Mouse (Mus musculus): Measurements from ENCODE around the gene Kif1b. TPM values are rescaled to one million over a fixed set of nuclear protein-coding genes. Genes with fewer than 3 reads are reported as not detected.

Gene Kif1b
- total and polyA plus RNA-seq, 3 experiments = 10.0 to 27.6 (median 17.0) TPM

GRCm38 (mm10) chr4:149131021-149131752 lies 176.3 kb downstream of the Kif1b start:
- Histone ChIP-seq H3K79me2 (replicated peaks; ENCODE audit: control insufficient read depth, extremely low read depth, insufficient read depth, poor library complexity, severe bottlenecking) (no peaks in the 10 kb centered on the region), H3K27ac (ENCODE audit: insufficient read depth, low read depth) (peak overlapping the region; percentile 90; the same call in 1 of the 2 replicates), H3K4me3 (replicated peaks in 1 of 3; ENCODE audit: low read depth in 2 of 3, low read length in 2 of 3, poor library complexity in 1 of 3) (peak overlapping the region in 1 of 3 experiments; percentile 34), H3K36me3 (replicated peaks in 1 of 2; ENCODE audit: control insufficient read depth in 1 of 2, insufficient read depth in 1 of 2, low read length in 1 of 2) (peaks cover 19 to 55% of the 10 kb centered on the region in 2 experiments), H3K4me2 (ENCODE audit: insufficient read depth, low read depth, poor library complexity, severe bottlenecking) (no peak overlapping the region; the same call in 1 of the 2 replicates), H3K9ac (ENCODE audit: insufficient read depth, low read depth) (no peak overlapping the region), H3K27me3 (replicated peaks) (no peaks in the 10 kb centered on the region), H3K4me1 (ENCODE audit: control insufficient read depth in 1 of 2, insufficient read depth in 2 of 2) (peaks cover 9 to 58% of the 10 kb centered on the region in 2 experiments; a peak in 3 of 4 replicates), H3K9me3 (replicated peaks; ENCODE audit: low read length) (no peaks in the 10 kb centered on the region)
- peak; percentile 61 for DNase-seq (ENCODE audit: extremely low read depth)
- TF ChIP-seq E2F4 (IDR thresholded peaks at IDR 0.05; ENCODE audit: insufficient replicate concordance, low read depth, low read length) (no peak), MXI1 (IDR thresholded peaks at IDR 0.05; ENCODE audit: low read depth, low read length) (peak; percentile 48; the same call in 1 of the 2 replicates), MAFK (IDR thresholded peaks at IDR 0.05; ENCODE audit: insufficient replicate concordance, low read length) (no peak), RAD21 (IDR thresholded peaks at IDR 0.05; ENCODE audit: low read depth, low read length) (no peak), USF2 (conservative IDR thresholded peaks at IDR 0.05; ENCODE audit: low read depth, low read length) (no peak), UBTF (IDR thresholded peaks at IDR 0.05; ENCODE audit: low read depth, low read length) (no peak), ZKSCAN1 (IDR thresholded peaks at IDR 0.05; ENCODE audit: borderline replicate concordance, low read depth, low read length) (no peak), USF1 (IDR thresholded peaks at IDR 0.05; ENCODE audit: low read depth, low read length) (no peak), TBP (conservative IDR thresholded peaks at IDR 0.05; ENCODE audit: low read depth, low read length) (no peak), HCFC1 (IDR thresholded peaks at IDR 0.05; ENCODE audit: low read depth, low read length) (no peak), MYC (IDR thresholded peaks at IDR 0.05; ENCODE audit: low read depth, low read length) (no peak), SMC3 (IDR thresholded peaks at IDR 0.05; ENCODE audit: low read depth, low read length) (no peak), JUN (IDR thresholded peaks at IDR 0.05; ENCODE audit: insufficient read depth, low read depth, low read length) (no peak), ELF1 (IDR thresholded peaks at IDR 0.05; ENCODE audit: low read depth, low read length) (no peak), POLR2A (IDR thresholded peaks at IDR 0.05; ENCODE audit: low read depth, low read length) (no peak), ZMIZ1 (IDR thresholded peaks at IDR 0.05; ENCODE audit: low read depth, low read length) (no peak), BHLHE40 (IDR thresholded peaks at IDR 0.05; ENCODE audit: low read depth, low read length) (0 out of 2 replicates have a peak, but pooled peaks have one; percentile 56), JUND (conservative IDR thresholded peaks at IDR 0.05; ENCODE audit: low read depth, low read length) (no peak), SIN3A (IDR thresholded peaks at IDR 0.05; ENCODE audit: low read length) (peak; percentile 65), ETS1 (conservative IDR thresholded peaks at IDR 0.05; ENCODE audit: low read depth, low read length) (peak; percentile 78), ZNF384 (IDR thresholded peaks at IDR 0.05; ENCODE audit: low read depth, low read length) (peak; percentile 20; the same call in 1 of the 2 replicates), GABPA (IDR thresholded peaks at IDR 0.05; ENCODE audit: insufficient replicate concordance, low read depth, low read length) (no peak), NELFE (IDR thresholded peaks at IDR 0.05; ENCODE audit: low read depth, low read length) (no peak), TCF12 (IDR thresholded peaks at IDR 0.05; ENCODE audit: low read depth, low read length) (peak; percentile 67), CHD1 (IDR thresholded peaks at IDR 0.05; ENCODE audit: low read depth, low read length) (no peak), MAZ (IDR thresholded peaks at IDR 0.05; ENCODE audit: low read depth, low read length) (0 out of 2 replicates have a peak, but pooled peaks have one; percentile 64), IRF4 (IDR thresholded peaks at IDR 0.05; ENCODE audit: low read depth, low read length) (no peak), RCOR1 (conservative IDR thresholded peaks at IDR 0.05; ENCODE audit: low read depth, low read length) (no peak), ZC3H11A (IDR thresholded peaks at IDR 0.05; ENCODE audit: low read depth, low read length) (no peak), PAX5 (IDR thresholded peaks at IDR 0.05; ENCODE audit: low read length) (no peak), NRF1 (IDR thresholded peaks at IDR 0.05; ENCODE audit: low read depth, low read length) (peak; percentile 28; the same call in 1 of the 2 replicates), MAX (IDR thresholded peaks at IDR 0.05; ENCODE audit: low read length) (peak; percentile 25; the same call in 1 of the 2 replicates), MEF2A (IDR thresholded peaks at IDR 0.05; ENCODE audit: borderline replicate concordance, low read depth, low read length) (0 out of 2 replicates have a peak, but pooled peaks have one; percentile 38), KAT2A (IDR thresholded peaks at IDR 0.05; ENCODE audit: insufficient replicate concordance, low read length) (no peak), CHD2 (IDR thresholded peaks at IDR 0.05; ENCODE audit: low read length) (peak; percentile 42; the same call in 1 of the 2 replicates), POLR2AphosphoS2 (IDR thresholded peaks at IDR 0.05; ENCODE audit: low read depth, low read length) (no peak), EP300 (IDR thresholded peaks at IDR 0.05; ENCODE audit: low read length) (peak; percentile 80), CTCF (conservative IDR thresholded peaks at IDR 0.05 in 1 of 2, IDR thresholded peaks at IDR 0.05 in 1 of 2; ENCODE audit: low read depth in 2 of 2, low read length in 2 of 2) (no peak)
- in situ Hi-C loops (cut with MboI; ENCODE audit: low pct_ligation_motif_present, low pct_unique_long_range_greater_than_20kb, low sequenced_read_pairs) = no loop called here
- dilution Hi-C loops (cut with MboI; ENCODE audit: extremely low pct_ligation_motif_present, extremely low pct_unique_long_range_greater_than_20kb, low sequenced_read_pairs) = no loop called here
